Mouse (Mus musculus): Measurements from ENCODE around the gene Als2cl.
A peak's percentile ranks its signal among the peaks of the same experiment; 100 is the strongest.

The Als2cl gene

GRCm38 (mm10) chr9:110879191-110879920 is at the start of gene Als2cl:
TSS of gene Als2cl (plus strand) at chr9:110879870.
- no peak for DNase-seq (ENCODE audit: extremely low spot score)

- no peak for DNase-seq (ENCODE audit: extremely low spot score)
Measured at GRCm38 (mm10) chr9:110833021-110833420, 46.6 kb upstream of the Als2cl start.

- DNase-seq (ENCODE audit: extremely low spot score) = no peak
Measured at GRCm38 (mm10) chr9:110834411-110834810, 45.3 kb upstream of the Als2cl start, which contains the start of gene Prss45. TSS of gene Prss45 (plus strand) at chr9:110834588.

- DNase-seq (ENCODE audit: extremely low spot score) = no peak
Measured at GRCm38 (mm10) chr9:110834961-110835360, 44.7 kb upstream of the Als2cl start.

GRCm38 (mm10) chr9:110836112-110836511 is 43.6 kb upstream of the Als2cl start:
- DNase-seq (ENCODE audit: extremely low spot score) = no peak

GRCm38 (mm10) chr9:110840905-110841304 is 38.8 kb upstream of the Als2cl start:
- no peak for DNase-seq (ENCODE audit: extremely low spot score)

- DNase-seq (ENCODE audit: extremely low spot score) = no peak
Measured at GRCm38 (mm10) chr9:110841438-110841837, 38.2 kb upstream of the Als2cl start.

GRCm38 (mm10) chr9:110844206-110844605 is 35.5 kb upstream of the Als2cl start, which contains the start of gene Prss46:
TSS of gene Prss46 (plus strand) at chr9:110844506.
- no peak for DNase-seq (ENCODE audit: extremely low spot score)

- DNase-seq (ENCODE audit: extremely low spot score) = no peak
Measured at GRCm38 (mm10) chr9:110849162-110849561, 30.5 kb upstream of the Als2cl start.

- DNase-seq (ENCODE audit: extremely low spot score) = no peak
Measured at GRCm38 (mm10) chr9:110855903-110856302, 23.8 kb upstream of the Als2cl start.

- no peak for DNase-seq (ENCODE audit: extremely low spot score)
Measured at GRCm38 (mm10) chr9:110856920-110857319, 22.8 kb upstream of the Als2cl start.

GRCm38 (mm10) chr9:110857781-110858472 is 21.7 kb upstream of the Als2cl start, which contains the start of gene Prss50:
TSS of gene Prss50 (plus strand) at chr9:110857967.
- peak; percentile 41 for DNase-seq (ENCODE audit: extremely low spot score)

- no peak for DNase-seq (ENCODE audit: extremely low spot score)
Measured at GRCm38 (mm10) chr9:110858523-110858922, 21.1 kb upstream of the Als2cl start.

- DNase-seq (ENCODE audit: extremely low spot score) = no peak
Measured at GRCm38 (mm10) chr9:110858967-110859596, 20.6 kb upstream of the Als2cl start.

GRCm38 (mm10) chr9:110871030-110871429 is 8.6 kb upstream of the Als2cl start:
- DNase-seq (ENCODE audit: extremely low spot score) = peak; percentile 57

GRCm38 (mm10) chr9:110873681-110874659 is 5.7 kb upstream of the Als2cl start:
- no peak for DNase-seq (ENCODE audit: extremely low spot score)

- DNase-seq (ENCODE audit: extremely low spot score) = no peak
Measured at GRCm38 (mm10) chr9:110874660-110875191, 4.9 kb upstream of the Als2cl start.

GRCm38 (mm10) chr9:110875288-110875695 is 4.4 kb upstream of the Als2cl start:
- peak; percentile 52 for DNase-seq (ENCODE audit: extremely low spot score)

GRCm38 (mm10) chr9:110877353-110877752 is 2.3 kb upstream of the Als2cl start:
- no peak for DNase-seq (ENCODE audit: extremely low spot score)

- no peak for DNase-seq (ENCODE audit: extremely low spot score)
Measured at GRCm38 (mm10) chr9:110877888-110878287, 1.8 kb upstream of the Als2cl start.

GRCm38 (mm10) chr9:110879998-110880561 is 410 bp downstream of the Als2cl start, which contains the start of gene Tmie:
TSS of gene Tmie (minus strand) at chr9:110880113.
- DNase-seq (ENCODE audit: extremely low spot score) = no peak

Measured in embryo, embryonic 9.5 days (tissue).